36 mouse cellular contexts compared by ENCODE assay signal in genomic region chr11:100219304-100219703, GRCm38 (mm10). TPM values are rescaled to one million over a fixed set of nuclear protein-coding genes. Genes with fewer than 3 reads are reported as not detected.
"Had no signal": no experiment of that assay in that cellular context is flagged by ENCODE, and none has a peak within 500 bp of the region (broad histone marks: within the 10 kb centered on the region; RNA-seq: fewer than 3 reads in every experiment).

No protein-coding gene starts in this region.

- DNase-seq: left cerebral cortex, postnatal 4 days; liver; liver, embryonic 13.5 days; liver, postnatal 0 days; lung, adult 18-20 months; lung, adult 2 months; lung, embryonic 14.5 days; lung, postnatal 10 days; lung, postnatal 14 days; lung, postnatal 36 days; lung, postnatal 4 days; midbrain, embryonic 14.5 days had no signal

- H3K36me3 ChIP-seq: limb, embryonic 10.5 days; limb, embryonic 12.5 days; limb, embryonic 13.5 days; limb, embryonic 15.5 days; liver, embryonic 12.5 days; liver, embryonic 13.5 days; liver, embryonic 15.5 days; lung, embryonic 15.5 days; midbrain, embryonic 12.5 days; midbrain, embryonic 13.5 days; midbrain, embryonic 15.5 days had no signal

- H3K27me3 ChIP-seq: limb, embryonic 12.5 days; limb, embryonic 13.5 days; limb, embryonic 15.5 days; liver, embryonic 12.5 days; liver, embryonic 13.5 days; liver, embryonic 15.5 days; lung, embryonic 15.5 days; midbrain, embryonic 12.5 days; midbrain, embryonic 13.5 days; midbrain, embryonic 15.5 days had no signal

- H3K27ac ChIP-seq: limb, embryonic 10.5 days; limb, embryonic 12.5 days; limb, embryonic 13.5 days; limb, embryonic 15.5 days; liver, embryonic 12.5 days; liver, embryonic 13.5 days; liver, embryonic 14.5 days; liver, embryonic 15.5 days; lung, embryonic 15.5 days; macrophage; midbrain, embryonic 12.5 days; midbrain, embryonic 13.5 days; midbrain, embryonic 15.5 days had no signal

- H3K9me3 ChIP-seq: limb, embryonic 10.5 days; limb, embryonic 13.5 days; limb, embryonic 15.5 days; liver, embryonic 12.5 days; liver, embryonic 13.5 days; liver, embryonic 15.5 days; lung, embryonic 15.5 days; megakaryocyte, embryonic 14.5 days; midbrain, embryonic 12.5 days; midbrain, embryonic 13.5 days; midbrain, embryonic 15.5 days had no signal

- H3K4me3 ChIP-seq: limb, embryonic 10.5 days; limb, embryonic 12.5 days; limb, embryonic 13.5 days; limb, embryonic 15.5 days; liver, embryonic 12.5 days; liver, embryonic 13.5 days; liver, embryonic 15.5 days; lung, embryonic 15.5 days; megakaryocyte, embryonic 14.5 days; midbrain, embryonic 12.5 days; midbrain, embryonic 13.5 days; midbrain, embryonic 15.5 days; myocyte had no signal

- H3K4me1 ChIP-seq: limb, embryonic 10.5 days; limb, embryonic 12.5 days; limb, embryonic 13.5 days; limb, embryonic 15.5 days; liver, embryonic 12.5 days; liver, embryonic 13.5 days; liver, embryonic 15.5 days; lung, embryonic 15.5 days; megakaryocyte, embryonic 14.5 days; midbrain, embryonic 12.5 days; midbrain, embryonic 13.5 days; midbrain, embryonic 15.5 days had no signal

RNA-seq across cellular contexts. Expression of gene Krt14, which starts 12.0 kb away (rescaled TPM):
- polyA plus RNA-seq: liver, adult 2 months; lung, embryonic 14.5 days; macrophage; midbrain, embryonic 14.5 days had no signal

RNA-seq across cellular contexts. Expression of gene Krt9, which starts 26.3 kb away (rescaled TPM):
- polyA plus RNA-seq: limb, embryonic 10.5 days; limb, embryonic 12.5 days; limb, embryonic 13.5 days; liver, adult 2 months; liver, embryonic 11.5 days; liver, embryonic 12.5 days; liver, embryonic 13.5 days; liver, embryonic 14.5 days; liver, embryonic 15.5 days; liver, embryonic 16.5 days; liver, postnatal 0 days; lung, adult 2 months; lung, embryonic 14.5 days; lung, embryonic 15.5 days; lung, embryonic 16.5 days; lung, postnatal 0 days; macrophage; midbrain, embryonic 11.5 days; midbrain, embryonic 12.5 days; midbrain, embryonic 13.5 days; midbrain, embryonic 14.5 days; midbrain, embryonic 15.5 days; midbrain, embryonic 16.5 days; midbrain, postnatal 0 days; myocyte; neural tube, embryonic 11.5 days had no signal

RNA-seq across cellular contexts. Expression of gene Krt16, which starts 29.4 kb away (rescaled TPM):
- polyA plus RNA-seq: limb, embryonic 10.5 days; limb, embryonic 11.5 days; limb, embryonic 12.5 days; liver, adult 2 months; liver, embryonic 11.5 days; liver, embryonic 12.5 days; liver, embryonic 13.5 days; liver, embryonic 14.5 days; liver, embryonic 15.5 days; liver, embryonic 16.5 days; liver, postnatal 0 days; lung, embryonic 14.5 days; lung, embryonic 15.5 days; lung, embryonic 16.5 days; lung, postnatal 0 days; macrophage; midbrain, embryonic 11.5 days; midbrain, embryonic 12.5 days; midbrain, embryonic 13.5 days; midbrain, embryonic 14.5 days; midbrain, embryonic 15.5 days; midbrain, embryonic 16.5 days; midbrain, postnatal 0 days; neural tube, embryonic 11.5 days had no signal

RNA-seq across cellular contexts. Expression of gene Krt17, which starts 41.5 kb away (rescaled TPM):
- polyA plus RNA-seq: liver, adult 2 months; macrophage; midbrain, embryonic 11.5 days; midbrain, embryonic 13.5 days; midbrain, embryonic 14.5 days; myocyte had no signal

RNA-seq across cellular contexts. Expression of gene Krt42, which starts 50.4 kb away (rescaled TPM):
- polyA plus RNA-seq: limb, embryonic 10.5 days; limb, embryonic 12.5 days; limb, embryonic 13.5 days; liver, adult 2 months; liver, embryonic 11.5 days; liver, embryonic 12.5 days; liver, embryonic 13.5 days; liver, embryonic 14.5 days; liver, embryonic 15.5 days; liver, embryonic 16.5 days; liver, postnatal 0 days; lung, adult 2 months; lung, embryonic 14.5 days; lung, embryonic 15.5 days; lung, embryonic 16.5 days; lung, postnatal 0 days; macrophage; midbrain, embryonic 11.5 days; midbrain, embryonic 12.5 days; midbrain, embryonic 13.5 days; midbrain, embryonic 14.5 days; midbrain, embryonic 15.5 days; midbrain, embryonic 16.5 days; midbrain, postnatal 0 days; myocyte; neural tube, embryonic 11.5 days had no signal
